Mouse (Mus musculus): Measurements from ENCODE around the gene Cbs. TPM values are rescaled to one million over a fixed set of nuclear protein-coding genes. Genes with fewer than 3 reads are reported as not detected.
"Not testable (repeated sequence)": the region's sequence is repeated elsewhere in the genome, so short reads cannot be mapped to it uniquely, and the experiment has no call there.

The Cbs gene
- total and polyA plus RNA-seq, 2 experiments from 2014 or later: 25.8 to 38.8 TPM

- H3K27me3 ChIP-seq (ENCODE audit: insufficient read depth, low read length): no peaks in the 10 kb centered on the region
- ATAC-seq (no peak), DNase-seq (ENCODE audit: low spot score) (no peak)
- 78% methylated on average over 4 of the region's 4 CpGs for WGBS
- H3K4me3 ChIP-seq (ENCODE audit: low read length): no peak overlapping the region
- TF ChIP-seq CTCF (IDR thresholded peaks at IDR 0.05; ENCODE audit: low read depth): no peak
- no peaks in the 10 kb centered on the region for H3K4me1 ChIP-seq (ENCODE audit: insufficient read depth, low read length)
- no peaks in the 10 kb centered on the region for H3K9me3 ChIP-seq (ENCODE audit: low read length)
- H3K36me3 ChIP-seq (ENCODE audit: insufficient read depth, low read length): no peaks in the 10 kb centered on the region
- H3K4me2 ChIP-seq (ENCODE audit: low read depth, low read length): no peak overlapping the region
- H3K27ac ChIP-seq: no peak overlapping the region
- no peak overlapping the region for H3K9ac ChIP-seq (replicated peaks; ENCODE audit: low read length)
These were observed 23.8 kb downstream of the Cbs start for GRCm38 (mm10) chr17:31613086-31613755.

GRCm38 (mm10) chr17:31609895-31610294 is 27.1 kb downstream of the Cbs start:
- H3K9ac ChIP-seq (replicated peaks; ENCODE audit: low read length): no peak overlapping the region
- DNase-seq (ENCODE audit: low spot score) (no peak), ATAC-seq (no peak)
- H3K27ac ChIP-seq: no peak overlapping the region
- H3K4me1 ChIP-seq (ENCODE audit: insufficient read depth, low read length): no peaks in the 10 kb centered on the region
- 89% methylated on average over 3 of the region's 3 CpGs for WGBS
- H3K27me3 ChIP-seq (ENCODE audit: insufficient read depth, low read length): no peaks in the 10 kb centered on the region
- H3K36me3 ChIP-seq (ENCODE audit: insufficient read depth, low read length): peaks cover 6% of the 10 kb centered on the region
- no peak overlapping the region for H3K4me2 ChIP-seq (ENCODE audit: low read depth, low read length)
- TF ChIP-seq CTCF (IDR thresholded peaks at IDR 0.05; ENCODE audit: low read depth): no peak
- H3K4me3 ChIP-seq (ENCODE audit: low read length): no peak overlapping the region
- no peaks in the 10 kb centered on the region for H3K9me3 ChIP-seq (ENCODE audit: low read length)

GRCm38 (mm10) chr17:31609173-31609572 is 27.9 kb downstream of the Cbs start:
- H3K4me2 ChIP-seq (ENCODE audit: low read depth, low read length); H3K27ac ChIP-seq; H3K9ac ChIP-seq (replicated peaks; ENCODE audit: low read length); H3K9me3 ChIP-seq (ENCODE audit: low read length); H3K4me1 ChIP-seq (ENCODE audit: insufficient read depth, low read length); H3K4me3 ChIP-seq (ENCODE audit: low read length); ATAC-seq; DNase-seq (ENCODE audit: low spot score); H3K27me3 ChIP-seq (ENCODE audit: insufficient read depth, low read length): not testable (repeated sequence)
- 98% methylated on average over 3 of the region's 3 CpGs for WGBS
- peaks cover 11% of the 10 kb centered on the region for H3K36me3 ChIP-seq (ENCODE audit: insufficient read depth, low read length)

GRCm38 (mm10) chr17:31607256-31607951 is 29.6 kb downstream of the Cbs start:
- no peaks in the 10 kb centered on the region for H3K4me1 ChIP-seq (ENCODE audit: insufficient read depth, low read length)
- H3K4me3 ChIP-seq (ENCODE audit: low read length): no peak overlapping the region
- H3K9me3 ChIP-seq (ENCODE audit: low read length): no peaks in the 10 kb centered on the region
- H3K36me3 ChIP-seq (ENCODE audit: insufficient read depth, low read length): peaks cover 22% of the 10 kb centered on the region
- H3K27me3 ChIP-seq (ENCODE audit: insufficient read depth, low read length): no peaks in the 10 kb centered on the region
- 76% methylated on average over 8 of the region's 8 CpGs for whole genome bisulfite sequencing
- no peak for TF ChIP-seq CTCF (IDR thresholded peaks at IDR 0.05; ENCODE audit: low read depth)
- H3K27ac ChIP-seq: no peak overlapping the region
- ATAC-seq (no peak), DNase-seq (ENCODE audit: low spot score) (no peak)
- H3K9ac ChIP-seq (replicated peaks; ENCODE audit: low read length): no peak overlapping the region
- H3K4me2 ChIP-seq (ENCODE audit: low read depth, low read length): no peak overlapping the region

- H3K9me3 ChIP-seq (ENCODE audit: low read length): no peaks in the 10 kb centered on the region
- WGBS: 79% methylated on average over 7 of the region's 7 CpGs
- H3K36me3 ChIP-seq (ENCODE audit: insufficient read depth, low read length): peaks cover 26% of the 10 kb centered on the region
- no peaks in the 10 kb centered on the region for H3K4me1 ChIP-seq (ENCODE audit: insufficient read depth, low read length)
- H3K9ac ChIP-seq (replicated peaks; ENCODE audit: low read length): no peak overlapping the region
- H3K27me3 ChIP-seq (ENCODE audit: insufficient read depth, low read length): no peaks in the 10 kb centered on the region
- no peak overlapping the region for H3K4me3 ChIP-seq (ENCODE audit: low read length)
- DNase-seq (ENCODE audit: low spot score) (peak; percentile 12), ATAC-seq (no peak)
- peak; percentile 48 for TF ChIP-seq CTCF (IDR thresholded peaks at IDR 0.05; ENCODE audit: low read depth)
- H3K27ac ChIP-seq: no peak overlapping the region
- H3K4me2 ChIP-seq (ENCODE audit: low read depth, low read length): no peak overlapping the region
These were observed 30.6 kb downstream of the Cbs start for GRCm38 (mm10) chr17:31606424-31606823.

GRCm38 (mm10) chr17:31598593-31598992 is 38.4 kb downstream of the Cbs start:
- H3K4me1 ChIP-seq (ENCODE audit: insufficient read depth, low read length): no peaks in the 10 kb centered on the region
- no peak for ATAC-seq
- no peak overlapping the region for H3K4me2 ChIP-seq (ENCODE audit: low read depth, low read length)
- H3K9ac ChIP-seq (replicated peaks; ENCODE audit: low read length): no peak overlapping the region
- 84% methylated on average over 8 of the region's 8 CpGs for WGBS
- no peaks in the 10 kb centered on the region for H3K9me3 ChIP-seq (ENCODE audit: low read length)
- peaks cover 25% of the 10 kb centered on the region for H3K36me3 ChIP-seq (ENCODE audit: insufficient read depth, low read length)
- TF ChIP-seq CTCF (IDR thresholded peaks at IDR 0.05; ENCODE audit: low read depth): no peak
- H3K27me3 ChIP-seq (ENCODE audit: insufficient read depth, low read length): no peaks in the 10 kb centered on the region
- no peak overlapping the region for H3K27ac ChIP-seq
- no peak for DNase-seq (ENCODE audit: low spot score)
- H3K4me3 ChIP-seq (ENCODE audit: low read length): no peak overlapping the region

- TF ChIP-seq CTCF (IDR thresholded peaks at IDR 0.05; ENCODE audit: low read depth): no peak
- H3K27ac ChIP-seq: no peak overlapping the region
- H3K36me3 ChIP-seq (ENCODE audit: insufficient read depth, low read length): peaks cover 19% of the 10 kb centered on the region
- no peaks in the 10 kb centered on the region for H3K9me3 ChIP-seq (ENCODE audit: low read length)
- no peak for DNase-seq (ENCODE audit: low spot score)
- H3K27me3 ChIP-seq (ENCODE audit: insufficient read depth, low read length): no peaks in the 10 kb centered on the region
- no peak for ATAC-seq
- no peak overlapping the region for H3K4me3 ChIP-seq (ENCODE audit: low read length)
- H3K9ac ChIP-seq (replicated peaks; ENCODE audit: low read length): no peak overlapping the region
- H3K4me1 ChIP-seq (ENCODE audit: insufficient read depth, low read length): no peaks in the 10 kb centered on the region
- no peak overlapping the region for H3K4me2 ChIP-seq (ENCODE audit: low read depth, low read length)
- WGBS: 92% methylated on average over 9 of the region's 9 CpGs
These were observed 39.1 kb downstream of the Cbs start for GRCm38 (mm10) chr17:31597957-31598356.
